Mouse (Mus musculus): ENCODE data around the gene Pde11a. TPM values are rescaled to one million over a fixed set of nuclear protein-coding genes. Genes with fewer than 3 reads are reported as not detected.
"Not testable (repeated sequence)": the region's sequence is repeated elsewhere in the genome, so short reads cannot be mapped to it uniquely, and the experiment has no call there.

Gene Pde11a
- total RNA-seq, 2 experiments from 2014 or later = 8.0 to 8.5 TPM

DNA sequence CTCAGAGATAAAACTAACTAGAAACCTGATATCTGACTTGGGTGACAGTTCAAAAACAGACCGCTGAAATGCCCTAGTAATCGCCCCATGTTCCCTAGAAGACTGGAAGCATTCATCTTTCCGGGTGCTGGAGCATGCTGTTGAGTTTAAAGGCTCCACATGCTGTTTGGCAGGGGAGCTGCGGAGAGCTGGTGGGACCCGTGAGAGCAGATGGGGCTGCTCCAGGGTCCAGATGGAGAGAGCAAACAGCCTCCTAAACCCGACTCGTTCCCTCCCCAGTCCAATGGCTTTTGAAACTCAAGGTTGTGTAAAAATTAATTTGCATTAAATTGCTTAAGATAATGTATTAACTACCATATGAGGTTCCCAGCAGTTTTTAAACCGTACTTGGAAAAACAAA, 339.9 kb downstream of the Pde11a start:
- peak; percentile 56 to 81 for DNase-seq (ENCODE audit: low spot score in 2 of 2)

DNA sequence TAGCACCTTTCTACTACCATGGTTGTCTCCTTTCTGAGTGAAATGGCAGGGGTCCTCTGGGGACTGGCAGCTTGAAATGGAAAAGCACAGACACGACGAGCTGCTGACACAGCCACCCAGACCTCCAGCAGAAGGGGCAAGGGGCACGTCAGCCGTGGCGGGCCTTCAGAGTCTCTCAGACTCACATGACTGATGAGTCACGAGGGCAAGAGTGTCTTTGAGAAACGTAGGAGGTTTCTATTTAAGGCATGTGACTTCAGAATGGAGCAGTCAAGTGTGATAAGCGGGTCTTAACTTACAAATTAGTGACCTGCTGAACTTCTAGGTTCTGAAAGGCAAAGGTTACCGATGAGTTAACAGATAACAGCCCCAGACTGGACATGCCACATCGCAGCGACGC, 340.8 kb downstream of the Pde11a start:
- no peak for DNase-seq (ENCODE audit: low spot score in 2 of 2)

GRCm38 (mm10) chr2:75994841-75995240, 343.7 kb downstream of the Pde11a start:
- DNase-seq (ENCODE audit: low spot score in 2 of 2) = no peak

DNA sequence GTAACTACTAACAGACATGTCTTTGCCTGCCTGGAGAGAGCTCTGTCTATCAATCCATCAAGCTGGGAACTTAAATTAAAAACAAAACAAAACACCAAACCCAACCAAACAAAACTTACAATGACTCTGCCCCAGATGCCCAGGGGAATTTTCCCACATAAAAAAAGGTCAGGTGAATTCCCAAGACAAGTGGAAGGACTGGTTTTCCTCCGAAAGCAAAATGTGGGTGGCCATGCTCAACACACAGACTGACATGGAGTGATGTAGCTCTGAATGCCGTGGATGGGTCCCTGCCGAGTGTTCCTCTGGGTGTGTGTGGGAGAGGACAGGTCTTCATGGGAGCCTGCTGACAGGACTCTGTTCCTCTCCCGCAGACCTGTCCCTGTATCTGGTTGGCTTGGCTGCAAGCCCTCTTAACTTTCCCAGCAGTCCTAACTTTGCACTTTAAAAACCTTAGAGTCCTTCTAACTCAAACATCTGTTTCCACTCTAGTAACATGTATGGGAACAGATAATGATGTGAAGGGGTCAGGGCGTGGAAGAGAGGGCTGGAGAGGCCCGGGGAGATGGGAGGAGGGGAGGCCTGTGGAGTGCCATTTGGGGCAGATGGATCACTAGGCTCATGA, 346.9 kb downstream of the Pde11a start:
- no peak for DNase-seq (ENCODE audit: low spot score in 2 of 2)

GRCm38 (mm10) chr2:75990885-75991539, 347.6 kb downstream of the Pde11a start:
- peak; percentile 55 to 68 for DNase-seq (ENCODE audit: low spot score in 2 of 2)

DNA sequence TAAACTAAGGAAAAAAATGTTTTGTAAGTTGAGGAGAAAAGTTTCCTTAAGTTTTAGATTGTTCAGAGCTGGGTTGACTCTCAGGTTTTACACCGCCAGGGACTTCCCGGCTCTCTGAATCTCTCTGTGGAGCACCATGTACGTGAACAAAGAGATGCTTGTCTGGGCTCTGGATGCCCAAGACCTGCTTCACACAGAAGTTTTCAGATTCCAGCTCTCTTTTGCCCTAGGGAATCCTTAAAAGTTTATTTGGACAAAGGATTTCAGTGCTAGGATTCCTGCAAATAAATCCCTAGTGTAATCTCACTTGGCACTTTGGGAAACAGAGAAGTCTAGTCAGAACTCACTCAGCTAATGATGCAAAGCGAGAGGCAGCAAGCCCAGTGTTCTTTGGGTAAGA, 348.9 kb downstream of the Pde11a start:
- no peak for DNase-seq (ENCODE audit: low spot score in 2 of 2)

- no peak for DNase-seq (ENCODE audit: low spot score in 2 of 2)
These were observed 349.7 kb downstream of the Pde11a start for GRCm38 (mm10) chr2:75988779-75989363.

- no peak for DNase-seq (ENCODE audit: low spot score in 2 of 2)
These were observed 350.2 kb downstream of the Pde11a start for GRCm38 (mm10) chr2:75988378-75988777.

DNA sequence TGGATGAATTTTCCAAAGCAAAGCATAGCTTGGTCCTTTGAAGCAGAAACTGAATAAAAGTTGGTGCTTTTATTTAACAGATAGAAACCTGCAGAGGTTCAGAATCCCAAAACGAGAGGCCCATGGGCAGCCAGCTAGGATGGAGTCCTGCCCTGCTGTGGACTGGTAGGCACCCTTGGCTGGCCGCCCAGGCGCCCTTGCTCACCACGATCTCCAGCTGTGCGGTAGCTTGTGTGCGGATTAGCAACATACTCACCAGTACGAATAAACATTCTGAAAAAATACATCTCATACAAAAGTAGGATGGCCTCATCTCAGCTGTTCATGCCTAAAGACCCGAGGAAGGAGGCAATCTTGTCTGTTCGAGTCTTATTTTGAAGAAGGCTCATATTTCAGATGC, 350.8 kb downstream of the Pde11a start:
- DNase-seq (ENCODE audit: low spot score in 2 of 2) = no peak

DNA sequence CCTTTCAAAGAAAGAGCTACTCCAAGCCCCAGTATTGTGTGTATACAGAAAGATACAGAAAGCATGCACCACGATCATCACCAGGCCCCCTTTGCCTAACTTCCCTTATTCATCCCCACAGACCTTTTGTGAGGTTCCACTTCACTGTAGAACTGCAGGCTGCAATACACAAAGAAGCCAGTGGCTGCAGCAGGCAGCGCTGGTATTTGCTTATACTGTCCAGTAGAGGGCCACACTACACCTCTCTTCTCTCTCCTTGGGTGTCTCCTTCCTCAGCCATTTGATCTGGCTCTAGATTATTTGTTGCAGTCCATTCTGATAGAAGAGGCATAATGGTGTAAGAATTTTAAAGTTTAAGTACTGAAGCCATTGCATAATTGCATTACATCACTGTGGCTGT, 353.4 kb downstream of the Pde11a start:
- peak; percentile 63 to 88 for DNase-seq (ENCODE audit: low spot score in 2 of 2)

GRCm38 (mm10) chr2:75983847-75984246, 354.7 kb downstream of the Pde11a start:
- no peak for DNase-seq (ENCODE audit: low spot score in 2 of 2)

DNA sequence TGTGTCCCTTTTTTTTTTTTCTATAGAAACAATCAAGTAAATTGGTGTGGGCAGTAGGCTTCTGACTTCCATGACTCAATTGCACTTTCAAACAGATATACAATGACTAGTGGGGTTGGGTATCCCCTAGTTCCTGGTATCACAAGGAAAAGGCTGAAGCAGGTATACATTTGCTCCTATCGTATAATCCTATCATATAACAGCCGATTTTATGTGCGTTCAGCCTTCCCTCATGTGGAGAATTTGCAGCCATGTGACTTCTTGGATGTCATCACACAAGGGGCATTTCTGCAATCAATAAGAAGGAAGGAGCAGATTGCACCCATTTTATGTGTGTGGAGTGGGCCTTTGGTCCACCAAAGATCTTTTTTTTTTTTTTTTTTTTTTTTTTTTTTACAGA, 355.5 kb downstream of the Pde11a start:
- DNase-seq (ENCODE audit: low spot score in 2 of 2) = no peak

DNA sequence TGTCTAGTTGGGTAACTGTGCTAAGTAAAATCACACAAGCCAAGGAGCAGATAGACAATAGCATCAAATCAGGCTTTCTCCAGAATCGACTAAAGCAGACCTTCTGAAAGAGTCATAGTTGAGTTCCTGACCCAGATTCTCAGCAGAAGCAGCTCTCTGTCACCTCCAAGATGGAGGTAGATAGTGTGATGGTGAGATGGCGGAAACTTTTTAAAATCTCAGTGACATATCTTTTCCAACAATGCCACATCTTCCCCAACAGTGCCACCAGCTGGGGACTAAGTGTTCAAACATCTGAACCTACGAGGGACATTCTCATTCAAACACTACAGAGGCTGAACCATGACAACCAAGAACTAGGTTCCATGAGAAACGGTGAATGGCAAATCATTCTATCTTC, 355.9 kb downstream of the Pde11a start:
- DNase-seq (ENCODE audit: low spot score in 2 of 2) = no peak

GRCm38 (mm10) chr2:75981440-75982081, 357.0 kb downstream of the Pde11a start, which contains the start of gene Ttc30a1:
Gene Ttc30a1 (minus strand): TSS chr2:75981967.
- peak; percentile 83 to 88 for DNase-seq (ENCODE audit: low spot score in 2 of 2)

- DNase-seq (ENCODE audit: low spot score in 2 of 2) = not testable (repeated sequence)
These were observed 357.6 kb downstream of the Pde11a start for GRCm38 (mm10) chr2:75980933-75981439.

- DNase-seq (ENCODE audit: low spot score in 2 of 2) = not testable (repeated sequence)
These were observed 360.7 kb downstream of the Pde11a start, which contains the start of gene Ttc30a2 for GRCm38 (mm10) chr2:75977752-75978368. Gene Ttc30a2 (minus strand): TSS chr2:75978170.

GRCm38 (mm10) chr2:75976070-75976469, 362.5 kb downstream of the Pde11a start:
- DNase-seq (ENCODE audit: low spot score in 2 of 2) = not testable (repeated sequence)

GRCm38 (mm10) chr2:75974131-75974530, 364.4 kb downstream of the Pde11a start:
- DNase-seq (ENCODE audit: low spot score in 2 of 2) = no peak

DNA sequence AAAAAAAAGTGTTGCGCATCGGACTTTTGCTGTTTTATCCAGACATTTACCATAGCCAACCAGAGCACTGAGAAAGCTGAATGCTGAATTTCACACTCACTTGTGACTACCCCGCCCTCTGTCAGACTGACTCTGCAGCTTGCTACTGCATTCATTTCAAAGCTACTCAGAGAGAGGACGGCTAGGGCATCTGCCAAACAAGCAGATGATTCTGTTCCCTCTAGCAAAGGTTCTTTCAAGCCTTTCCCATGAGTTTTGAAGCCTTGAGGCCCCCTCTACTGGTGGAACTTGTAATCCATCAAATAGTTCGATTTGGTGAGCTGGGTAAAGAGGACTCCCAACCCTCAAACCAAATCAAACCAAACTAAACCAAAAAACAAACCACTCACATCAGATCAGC, 373.6 kb downstream of the Pde11a start:
- DNase-seq (ENCODE audit: low spot score in 2 of 2) = peak; percentile 69 to 91

DNA sequence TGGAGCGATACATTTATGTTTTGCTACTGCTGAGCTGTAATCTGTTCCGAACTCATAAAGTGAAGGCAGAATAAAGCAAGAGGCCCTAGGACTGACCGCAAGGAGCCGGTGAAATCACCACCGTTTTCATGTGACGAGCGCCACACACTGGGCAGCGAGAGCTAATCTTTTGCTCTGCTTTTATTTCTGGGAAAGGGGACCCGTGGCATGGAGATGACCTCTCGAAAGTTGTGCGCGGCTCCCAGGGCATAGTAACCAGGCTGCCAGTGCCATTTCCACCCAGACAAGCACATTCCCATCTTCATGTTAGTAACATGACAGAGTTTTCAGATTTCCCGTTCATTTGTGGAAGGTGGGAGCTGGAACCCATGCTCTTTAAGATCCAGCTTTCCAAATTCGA, 374.1 kb downstream of the Pde11a start:
- DNase-seq (ENCODE audit: low spot score in 2 of 2) = peak; percentile 46 to 53

DNA sequence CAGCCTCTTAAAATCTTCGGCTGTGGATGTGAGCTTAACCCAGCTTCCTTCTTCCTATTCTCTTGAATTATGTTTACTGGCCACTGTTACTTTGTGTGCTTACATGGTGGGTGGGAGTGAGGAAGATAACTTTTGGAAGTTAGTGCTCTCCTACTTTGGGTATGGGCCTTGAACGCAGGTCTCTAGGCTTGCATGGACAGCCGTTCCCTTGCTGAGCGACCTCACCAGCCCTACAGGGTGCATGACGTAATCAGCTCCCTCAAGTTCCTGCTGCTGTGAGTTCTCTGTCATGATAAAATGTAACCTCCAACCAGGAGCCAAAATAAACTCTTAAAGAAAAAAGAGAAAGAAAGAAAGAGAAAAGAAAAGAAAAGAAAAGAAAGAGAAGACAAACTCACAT, 374.5 kb downstream of the Pde11a start:
- DNase-seq (ENCODE audit: low spot score in 2 of 2) = no peak
